In the genomic region with DNA sequence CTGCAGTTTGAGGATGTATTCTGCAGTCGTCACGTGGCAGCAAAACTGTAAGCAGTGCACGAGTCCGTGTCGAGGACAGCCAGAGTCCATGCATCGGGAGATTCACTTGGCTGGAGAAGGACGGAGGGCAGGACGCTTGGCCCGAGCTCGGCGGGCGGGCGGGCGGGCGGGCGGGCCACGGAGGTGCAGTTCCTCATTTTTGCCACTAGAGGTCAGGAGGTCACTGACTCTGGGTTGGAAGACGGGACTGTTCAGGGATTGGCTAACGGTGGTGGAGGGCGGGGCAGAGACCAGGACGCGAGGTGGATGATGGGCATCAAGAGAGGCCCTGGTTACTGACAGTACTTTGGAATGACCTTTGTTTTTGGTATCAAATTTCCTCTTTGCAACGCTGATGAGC, we compare ENCODE assay signal across 8 mouse cellular contexts. TPM values are rescaled to one million over a fixed set of nuclear protein-coding genes. Genes with fewer than 3 reads are reported as not detected.
DNase-seq lines count a peak whose midpoint lies in the region; ATAC-seq lines count a peak whose summit lies in the region.

No protein-coding gene starts in this region.

- H3K9ac ChIP-seq in intestine, embryonic 16.5 days (ENCODE audit: low read depth, low read length) = 0 out of 2 replicates have a peak overlapping the region, but pooled peaks have one; percentile 11

- intact Hi-C loops in gastrocnemius, postnatal 36 days (cut with DNase I) = no loop called here
- intact Hi-C loops in left cerebral cortex, postnatal 25 days (cut with DNase I) = no loop called here

- DNase-seq in adrenal gland, adult 8-10 months = peak; percentile 83
- DNase-seq in embryo, embryonic 11.5 days (ENCODE audit: low read depth, low spot score) = peak; percentile 69
- peak; percentile 70 to 85 for DNase-seq in gastrocnemius, postnatal 36 days
- DNase-seq in left cerebral cortex, postnatal 25 days (ENCODE audit: low spot score in 2 of 2) = peak; percentile 71 to 83
- peak; percentile 94 for DNase-seq in midbrain, embryonic 10.5 days (ENCODE audit: low spot score)
- DNase-seq in right cerebral cortex, postnatal 36 days (ENCODE audit: low spot score in 2 of 2) = peak; percentile 65 to 69
- DNase-seq in urinary bladder, postnatal 4 days (ENCODE audit: low spot score in 2 of 2) = peak; percentile 83 to 89

- H3K27me3 ChIP-seq in intestine, embryonic 16.5 days (replicated peaks; ENCODE audit: control insufficient read depth, insufficient read depth, low read length) = no peaks in the 10 kb centered on the region
- H3K27me3 ChIP-seq in midbrain, embryonic 10.5 days (ENCODE audit: low read depth, poor library complexity, severe bottlenecking) = no peaks in the 10 kb centered on the region

- peaks cover 5% of the 10 kb centered on the region; the same call in 1 of the 2 replicates for H3K4me1 ChIP-seq in intestine, embryonic 16.5 days (ENCODE audit: control insufficient read depth, insufficient read depth, low read length)
- H3K4me1 ChIP-seq in midbrain, embryonic 10.5 days = peaks cover 14% of the 10 kb centered on the region

- no peaks in the 10 kb centered on the region for H3K9me3 ChIP-seq in intestine, embryonic 16.5 days (ENCODE audit: control insufficient read depth, low read length)
- H3K9me3 ChIP-seq in midbrain, embryonic 10.5 days (replicated peaks) = no peaks in the 10 kb centered on the region

- H3K4me3 ChIP-seq in intestine, embryonic 16.5 days (ENCODE audit: low read length) = 0 out of 2 replicates have a peak overlapping the region, but pooled peaks have one; percentile 13
- peak overlapping the region; percentile 22 for H3K4me3 ChIP-seq in midbrain, embryonic 10.5 days

- H3K27ac ChIP-seq in intestine, embryonic 16.5 days (ENCODE audit: low read length) = peak overlapping the region; percentile 24; the same call in 1 of the 2 replicates
- H3K27ac ChIP-seq in midbrain, embryonic 10.5 days (replicated peaks) = no peak overlapping the region

- H3K36me3 ChIP-seq in intestine, embryonic 16.5 days (ENCODE audit: control insufficient read depth, insufficient read depth, low read length) = peaks cover 8% of the 10 kb centered on the region
- H3K36me3 ChIP-seq in midbrain, embryonic 10.5 days = peaks cover 39% of the 10 kb centered on the region

- peak; percentile 94 for ATAC-seq in intestine, embryonic 16.5 days

- peak overlapping the region; percentile 55 for H3K4me2 ChIP-seq in intestine, embryonic 16.5 days (ENCODE audit: low read depth, low read length)

- WGBS in intestine, embryonic 16.5 days = under 1% methylated on average over 23 of the region's 23 CpGs
- under 1% methylated on average over 23 of the region's 23 CpGs for WGBS in midbrain, embryonic 10.5 days

RNA-seq across cellular contexts. Expression of a gene that starts 26.6 kb away (rescaled TPM):
- 10 to 100 TPM; 17.8 to 37.6 (median 26.2) TPM for total RNA-seq in adrenal gland, adult 8-10 months (2022)
- total RNA-seq in gastrocnemius, postnatal 36 days (2021) = 1 to 10 TPM in 1 of 2 experiments, under 1 TPM in 1; 0.84 to 1.1 TPM
- polyA plus RNA-seq in intestine, embryonic 16.5 days (2015; fragmentation: Nextera tagmentation; extraction: Ambion mirVana) = 0.61 and 0.97 TPM in 2 replicates
- 10 to 100 TPM; 22.8 to 27.9 TPM for total RNA-seq in left cerebral cortex, postnatal 25 days (2021)
- 0.46 and 0.57 TPM in 2 replicates for polyA plus RNA-seq in midbrain, embryonic 10.5 days (2016; fragmentation: Nextera tagmentation; extraction: Ambion mirVana)

RNA-seq across cellular contexts. Expression of a gene that starts 36.5 kb away (rescaled TPM):
- 100 to 1,000 TPM; 600 to 760 (median 717) TPM for total RNA-seq in adrenal gland, adult 8-10 months (2022)
- total RNA-seq in gastrocnemius, postnatal 36 days (2021) = 100 to 1,000 TPM; 524 to 527 TPM
- polyA plus RNA-seq in intestine, embryonic 16.5 days (2015; fragmentation: Nextera tagmentation; extraction: Ambion mirVana) = 648 and 718 TPM in 2 replicates
- total RNA-seq in left cerebral cortex, postnatal 25 days (2021) = 1,000 to 10,000 TPM in 1 of 2 experiments, 100 to 1,000 TPM in 1; 981 to 1,083 TPM
- polyA plus RNA-seq in midbrain, embryonic 10.5 days (2016; fragmentation: Nextera tagmentation; extraction: Ambion mirVana) = 1,400 and 1,401 TPM in 2 replicates

Comparison
In these comparisons a context has a peak if more than half of its experiments do, and no peak if none do; other contexts are left out.
1. RNA of a gene that starts 26.6 kb away (total RNA-seq): 17.8 to 37.6 TPM in adrenal gland, adult 8-10 months and 22.8 to 27.9 TPM in left cerebral cortex, postnatal 25 days; 0.84 to 1.1 TPM in gastrocnemius, postnatal 36 days; every median in the first group is over 4 times any median in the second.
2. Peak in every context shown above with its lines, with median percentiles within 50 percentile points of each other: DNase-seq.